Mouse (Mus musculus) liver, adult 2 months (tissue): ENCODE data around the gene Fer. TPM values are rescaled to one million over a fixed set of nuclear protein-coding genes. Genes with fewer than 3 reads are reported as not detected.
A peak's percentile ranks its signal among the peaks of the same experiment; 100 is the strongest.

Source experiments
- DNase-seq: peaks from one replicate; pipeline ENCODE4 v3.0.0-alpha.2; 2011; ENCODE audit warnings: low read depth, low spot score; ENCODE audit errors: extremely low read depth
- H3K27ac ChIP-seq: fragments of 200-500 bp; replicated peaks from 2 replicates; pipeline ENCODE4 v1.5.1; 2012; ENCODE audit warnings: low read depth, mild to moderate bottlenecking, control low read depth, inconsistent platforms, low read length; ENCODE audit not compliant: insufficient read depth
- H3K27me3 ChIP-seq: fragments of 200-500 bp; 2 replicates; pipeline ENCODE4 v1.6.1; 2012; ENCODE audit warnings: mild to moderate bottlenecking, moderate library complexity, low read length, inconsistent platforms; ENCODE audit not compliant: control insufficient read depth, insufficient read depth
- H3K36me3 ChIP-seq: fragments of 200-500 bp; 2 replicates; pipeline ENCODE4 v1.6.1; 2012; ENCODE audit warnings: low read length, inconsistent platforms; ENCODE audit not compliant: control insufficient read depth, insufficient read depth
- H3K4me1 ChIP-seq: fragments of 200-500 bp; 2 replicates; pipeline ENCODE4 v1.6.1; 2011; ENCODE audit warnings: low read length; ENCODE audit not compliant: control insufficient read depth, insufficient read depth
- H3K4me3 ChIP-seq: fragments of 200-500 bp; 2 replicates; pipeline ENCODE4 v1.5.1; 2011; ENCODE audit warnings: low read depth, mild to moderate bottlenecking, control low read depth, low read length, moderate library complexity; ENCODE audit not compliant: insufficient read depth
- H3K79me2 ChIP-seq: fragments of 200-500 bp; 2 replicates; pipeline ENCODE4 v1.6.1; 2012; ENCODE audit warnings: inconsistent platforms, mild to moderate bottlenecking, low read length, moderate library complexity; ENCODE audit not compliant: control insufficient read depth, insufficient read depth
- H3K9ac ChIP-seq: fragments of 200-500 bp; 2 replicates; pipeline ENCODE4 v1.6.1; 2012; ENCODE audit warnings: low read depth, mild to moderate bottlenecking, control low read depth, inconsistent platforms, low read length
- CTCF ChIP-seq: fragments of 200-500 bp; IDR thresholded peaks from 2 replicates; pipeline ENCODE4 v1.5.1; 2011; ENCODE audit warnings: low read depth, low read length, control low read depth
- POLR2A ChIP-seq: fragments of 200-500 bp; IDR thresholded peaks from 2 replicates; pipeline ENCODE4 v1.6.1; 2011; ENCODE audit warnings: low read length, control low read depth; ENCODE audit not compliant: insufficient read depth; ENCODE audit errors: extremely low read depth
- WGBS: fragments of 180-500 bp; shearing (Covaris S2); methylation state at CpG from one replicate; pipeline ENCODE4 v1.1.7; 2018; 5-methylcytosine and 5-hydroxymethylcytosine counted together
- polyA plus RNA-seq: library from polyadenylated mRNA; depleted of rRNA; stranded (reverse); fragments of >200 nt; gene quantifications from 2 replicates; pipeline ENCODE4 v1.2.3, GENCODE M21; 2012
- total RNA-seq: library from RNA; depleted of rRNA; stranded (reverse); fragments of >200 nt; gene quantifications from 2 replicates; pipeline ENCODE4 v1.2.3, GENCODE M21; 2014

The Fer gene
- total and polyA plus RNA-seq, 2 experiments, result 1.3 to 12.0 TPM

- H3K27me3 ChIP-seq, result no peaks in the 10 kb centered on the region
- DNase-seq, result no peak
- H3K4me3 ChIP-seq, result no peak overlapping the region
- peaks cover 3% of the 10 kb centered on the region; the same call in 1 of the 2 replicates for H3K36me3 ChIP-seq
- no peaks in the 10 kb centered on the region for H3K4me1 ChIP-seq
- no peak overlapping the region for H3K27ac ChIP-seq
- no peak for TF ChIP-seq POLR2A
- TF ChIP-seq CTCF, result no peak
- no peaks in the 10 kb centered on the region; the same call in 1 of the 2 replicates for H3K79me2 ChIP-seq
- H3K9ac ChIP-seq, result no peak overlapping the region
- 90% methylated on average over 18 of the region's 18 CpGs for WGBS
These were observed 75.0 kb downstream of the Fer start for GRCm38 (mm10) chr17:63937886-63938285.

GRCm38 (mm10) chr17:63946772-63947171, 83.9 kb downstream of the Fer start:
- 99% methylated on average over 2 of the region's 2 CpGs for WGBS
- no peak overlapping the region for H3K9ac ChIP-seq
- H3K27ac ChIP-seq, result no peak overlapping the region
- no peak for DNase-seq
- H3K79me2 ChIP-seq, result no peaks in the 10 kb centered on the region
- no peak overlapping the region for H3K4me3 ChIP-seq
- H3K36me3 ChIP-seq, result no peaks in the 10 kb centered on the region; the same call in 1 of the 2 replicates
- H3K4me1 ChIP-seq, result peaks cover 7% of the 10 kb centered on the region
- H3K27me3 ChIP-seq, result no peaks in the 10 kb centered on the region
- TF ChIP-seq CTCF (no peak), POLR2A (no peak)

GRCm38 (mm10) chr17:63948811-63949210, 85.9 kb downstream of the Fer start:
- Histone ChIP-seq H3K4me3 (no peak overlapping the region), H3K27me3 (no peaks in the 10 kb centered on the region), H3K36me3 (peaks cover 2% of the 10 kb centered on the region; the same call in 1 of the 2 replicates), H3K27ac (no peak overlapping the region), H3K79me2 (no peaks in the 10 kb centered on the region), H3K9ac (no peak overlapping the region), H3K4me1 (peaks cover 7% of the 10 kb centered on the region)
- DNase-seq, result peak; percentile 68
- 28% methylated on average over 4 of the region's 4 CpGs for WGBS
- TF ChIP-seq CTCF, result no peak

DNA sequence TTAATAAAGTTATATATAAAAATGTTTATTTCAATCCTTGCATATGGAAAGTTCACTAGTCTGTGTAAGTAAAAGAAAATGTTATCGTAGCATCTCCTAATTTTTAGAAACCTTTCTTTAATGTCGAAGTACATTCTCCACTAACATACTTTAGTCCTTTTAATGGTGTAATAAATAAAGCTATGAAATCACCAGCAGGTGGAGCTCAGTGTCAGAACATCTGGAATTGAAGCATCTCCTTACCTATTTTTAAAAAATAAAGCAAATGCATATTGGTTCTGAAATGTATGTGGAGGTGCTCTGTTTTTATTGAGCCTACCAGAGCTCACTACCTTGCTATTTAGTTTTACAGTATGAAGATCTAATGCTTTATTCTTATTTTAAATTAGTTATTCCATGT, 88.6 kb downstream of the Fer start:
- H3K9ac ChIP-seq, result no peak overlapping the region
- H3K79me2 ChIP-seq, result no peaks in the 10 kb centered on the region
- DNase-seq, result peak; percentile 9
- 0 out of 2 replicates have a peak, but pooled peaks cover 5% of the 10 kb centered on the region for H3K4me1 ChIP-seq
- TF ChIP-seq POLR2A (no peak), CTCF (0 out of 2 replicates have a peak, but pooled peaks have one; percentile 15)
- no peaks in the 10 kb centered on the region for H3K27me3 ChIP-seq
- no peak overlapping the region for H3K27ac ChIP-seq
- peaks cover 2% of the 10 kb centered on the region; the same call in 1 of the 2 replicates for H3K36me3 ChIP-seq
- H3K4me3 ChIP-seq, result no peak overlapping the region
- WGBS, result 83% methylated on average over 2 of the region's 2 CpGs

- H3K27ac ChIP-seq, result no peak overlapping the region
- H3K79me2 ChIP-seq, result no peaks in the 10 kb centered on the region
- no peak overlapping the region for H3K4me3 ChIP-seq
- H3K9ac ChIP-seq, result no peak overlapping the region
- H3K36me3 ChIP-seq, result peaks cover 2% of the 10 kb centered on the region; the same call in 1 of the 2 replicates
- no peak for TF ChIP-seq CTCF
- no peak for TF ChIP-seq POLR2A
- peaks cover 3% of the 10 kb centered on the region; the same call in 1 of the 2 replicates for H3K4me1 ChIP-seq
- H3K27me3 ChIP-seq, result no peaks in the 10 kb centered on the region
- no peak for DNase-seq
- 98% methylated on average over 3 of the region's 3 CpGs for WGBS
These were observed 104.2 kb downstream of the Fer start for GRCm38 (mm10) chr17:63967091-63967490.

- peak; percentile 21 for DNase-seq
- Histone ChIP-seq H3K36me3 (peaks cover 4% of the 10 kb centered on the region; the same call in 1 of the 2 replicates), H3K4me3 (no peak overlapping the region), H3K27me3 (no peaks in the 10 kb centered on the region), H3K79me2 (no peaks in the 10 kb centered on the region), H3K27ac (no peak overlapping the region; the same call in 1 of the 2 replicates), H3K4me1 (peaks cover 3% of the 10 kb centered on the region; the same call in 1 of the 2 replicates), H3K9ac (no peak overlapping the region)
- TF ChIP-seq CTCF (no peak), POLR2A (no peak)
- 71% methylated on average over 10 of the region's 10 CpGs for WGBS
These were observed 106.6 kb downstream of the Fer start for GRCm38 (mm10) chr17:63969448-63969847.
